Mouse (Mus musculus): ENCODE data around the gene Olfr231.

DNA sequence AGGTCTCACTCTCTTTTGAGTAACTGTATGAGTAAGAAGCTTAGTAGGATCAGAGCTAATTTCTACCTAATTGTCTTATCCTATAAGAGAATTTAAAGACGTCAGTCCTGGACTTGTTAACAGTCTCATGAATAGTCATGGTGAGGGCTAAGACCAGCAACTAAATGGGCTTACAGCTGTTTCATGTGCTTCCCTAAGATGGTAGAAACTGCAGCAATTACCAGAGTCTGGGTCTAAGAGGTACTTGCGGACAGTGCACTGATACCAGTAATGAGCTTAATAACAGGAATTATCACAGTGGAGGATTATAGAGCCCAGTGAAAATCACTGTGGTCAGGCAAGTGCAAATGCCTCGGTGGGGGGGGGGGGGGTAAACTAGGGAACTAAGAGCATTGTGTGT is 11.0 kb upstream of the Olfr231 start:
- no peak for TF ChIP-seq POLR2A (IDR thresholded peaks at IDR 0.05; ENCODE audit: insufficient read depth, low read depth, low read length)
- TF ChIP-seq CTCF (IDR thresholded peaks at IDR 0.05; ENCODE audit: insufficient read depth, low read depth, low read length): no peak

All from olfactory bulb, adult 2 months (tissue).